Mouse (Mus musculus): Measurements from ENCODE around the gene Ramp1. TPM values are rescaled to one million over a fixed set of nuclear protein-coding genes. Genes with fewer than 3 reads are reported as not detected.

Gene Ramp1
- total and polyA plus RNA-seq, 3 experiments = 4.5 to 20.2 (median 5.8) TPM

- H3K79me2 ChIP-seq (replicated peaks; ENCODE audit: control insufficient read depth, insufficient read depth, low read length) = no peaks in the 10 kb centered on the region
- WGBS = 52% methylated on average over 6 of the region's 6 CpGs
- peaks cover 23% of the 10 kb centered on the region for H3K4me1 ChIP-seq (ENCODE audit: control insufficient read depth, insufficient read depth, low read length)
- H3K27me3 ChIP-seq (ENCODE audit: control insufficient read depth, insufficient read depth, low read length) = no peaks in the 10 kb centered on the region
- H3K36me3 ChIP-seq (ENCODE audit: control insufficient read depth, insufficient read depth, low read length) = no peaks in the 10 kb centered on the region
- intact Hi-C loops (cut with DNase I) = no loop called here
- no peak overlapping the region for H3K4me3 ChIP-seq
- TF ChIP-seq CTCF (IDR thresholded peaks at IDR 0.05) (no peak), EP300 (IDR thresholded peaks at IDR 0.05; ENCODE audit: insufficient read depth, low read depth, low read length) (0 out of 2 replicates have a peak, but pooled peaks have one; percentile 40), POLR2A (IDR thresholded peaks at IDR 0.05; ENCODE audit: insufficient read depth, low read depth, low read length) (no peak)
- H3K9ac ChIP-seq (ENCODE audit: low read depth, low read length) = no peak overlapping the region
- DNase-seq = peak; percentile 49 to 68
- H3K27ac ChIP-seq = peak overlapping the region; percentile 86
Observed at GRCm38 (mm10) chr1:91209343-91209742, 29.7 kb downstream of the Ramp1 start.

DNA sequence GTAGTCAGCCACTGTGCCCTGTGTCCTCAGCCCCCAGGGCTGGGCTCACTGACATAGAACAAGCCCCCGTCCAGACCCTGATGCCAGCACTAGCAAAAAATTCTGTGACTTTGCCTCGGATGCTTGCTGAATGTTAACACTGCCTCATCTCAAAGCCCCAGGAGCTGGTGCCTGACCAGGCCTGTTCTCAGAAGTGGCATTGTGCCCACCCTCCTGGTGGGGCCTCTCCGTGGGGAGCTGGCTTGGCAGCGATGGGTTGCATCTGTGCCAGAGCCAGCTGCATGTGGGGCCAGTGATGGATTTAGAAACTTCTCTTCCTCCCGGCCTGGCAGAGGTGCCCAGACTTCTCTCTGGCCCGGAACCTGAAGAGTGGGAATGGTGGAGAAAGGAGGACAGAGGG is 30.2 kb downstream of the Ramp1 start:
- Histone ChIP-seq H3K9ac (ENCODE audit: low read depth, low read length) (no peak overlapping the region), H3K36me3 (ENCODE audit: control insufficient read depth, insufficient read depth, low read length) (no peaks in the 10 kb centered on the region), H3K4me3 (no peak overlapping the region), H3K27ac (peak overlapping the region; percentile 86), H3K27me3 (ENCODE audit: control insufficient read depth, insufficient read depth, low read length) (no peaks in the 10 kb centered on the region), H3K4me1 (ENCODE audit: control insufficient read depth, insufficient read depth, low read length) (peaks cover 23% of the 10 kb centered on the region), H3K79me2 (replicated peaks; ENCODE audit: control insufficient read depth, insufficient read depth, low read length) (no peaks in the 10 kb centered on the region)
- peak; percentile 75 to 86 for DNase-seq
- WGBS = 38% methylated on average over 6 of the region's 6 CpGs
- intact Hi-C loops (cut with DNase I) = loop anchor here (2.0 kb wide), 1 partner anchor 105 kb away; no protein-coding TSS in a partner anchor
- TF ChIP-seq POLR2A (IDR thresholded peaks at IDR 0.05; ENCODE audit: insufficient read depth, low read depth, low read length) = no peak
- 0 out of 2 replicates have a peak, but pooled peaks have one; percentile 18 for TF ChIP-seq EP300 (IDR thresholded peaks at IDR 0.05; ENCODE audit: insufficient read depth, low read depth, low read length)

DNA sequence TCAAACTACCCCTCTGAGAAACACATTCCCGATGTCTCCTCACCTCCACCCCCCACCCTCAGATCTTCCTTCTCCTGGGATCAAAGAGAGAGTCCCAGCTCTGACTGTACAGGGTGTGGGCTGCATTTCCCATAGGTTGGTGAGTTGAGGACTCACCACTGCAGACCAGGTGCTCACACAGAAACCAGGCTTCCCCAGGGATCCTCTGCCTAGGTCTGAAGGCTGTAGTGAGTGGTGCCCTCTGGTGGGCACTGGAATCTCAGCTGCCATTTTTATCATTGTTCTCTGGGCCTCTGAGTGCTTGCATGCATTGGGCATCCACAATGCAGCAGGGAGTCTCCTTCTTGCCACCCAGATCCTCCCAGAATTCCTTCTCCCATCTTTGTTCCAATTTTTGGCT is 31.5 kb downstream of the Ramp1 start:
- Histone ChIP-seq H3K9ac (ENCODE audit: low read depth, low read length) (no peak overlapping the region), H3K4me1 (ENCODE audit: control insufficient read depth, insufficient read depth, low read length) (peaks cover 29% of the 10 kb centered on the region), H3K36me3 (ENCODE audit: control insufficient read depth, insufficient read depth, low read length) (no peaks in the 10 kb centered on the region), H3K79me2 (replicated peaks; ENCODE audit: control insufficient read depth, insufficient read depth, low read length) (no peaks in the 10 kb centered on the region), H3K27me3 (ENCODE audit: control insufficient read depth, insufficient read depth, low read length) (no peaks in the 10 kb centered on the region), H3K4me3 (no peak overlapping the region), H3K27ac (peak overlapping the region; percentile 31; the same call in 1 of the 2 replicates)
- intact Hi-C loops (cut with DNase I) = loop anchor here (1.0 to 2.0 kb wide), 2 partner anchors 32 to 106 kb away; partner anchors contain the start of gene Ramp1
- TF ChIP-seq EP300 (IDR thresholded peaks at IDR 0.05; ENCODE audit: insufficient read depth, low read depth, low read length) (no peak; the same call in 1 of the 2 replicates), CTCF (IDR thresholded peaks at IDR 0.05) (peak; percentile 77)
- peak; percentile 54 to 60 for DNase-seq
- WGBS = 82% methylated on average over 1 of the region's 1 CpGs

- 31% methylated on average over 7 of the region's 7 CpGs for WGBS
- Histone ChIP-seq H3K27me3 (ENCODE audit: control insufficient read depth, insufficient read depth, low read length) (no peaks in the 10 kb centered on the region), H3K9ac (ENCODE audit: low read depth, low read length) (no peak overlapping the region), H3K27ac (peak overlapping the region; percentile 31), H3K36me3 (ENCODE audit: control insufficient read depth, insufficient read depth, low read length) (no peaks in the 10 kb centered on the region), H3K4me3 (no peak overlapping the region), H3K4me1 (ENCODE audit: control insufficient read depth, insufficient read depth, low read length) (peaks cover 33% of the 10 kb centered on the region), H3K79me2 (replicated peaks; ENCODE audit: control insufficient read depth, insufficient read depth, low read length) (no peaks in the 10 kb centered on the region)
- peak; percentile 42 to 53 for DNase-seq
- TF ChIP-seq EP300 (IDR thresholded peaks at IDR 0.05; ENCODE audit: insufficient read depth, low read depth, low read length) (0 out of 2 replicates have a peak, but pooled peaks have one; percentile 24), POLR2A (IDR thresholded peaks at IDR 0.05; ENCODE audit: insufficient read depth, low read depth, low read length) (no peak), CTCF (IDR thresholded peaks at IDR 0.05) (no peak)
- intact Hi-C loops (cut with DNase I) = loop anchor here (1.0 to 2.0 kb wide), 2 partner anchors 32 to 107 kb away; partner anchors contain the start of gene Ramp1
Observed at GRCm38 (mm10) chr1:91211591-91212008, 32.0 kb downstream of the Ramp1 start.

- H3K9ac ChIP-seq (ENCODE audit: low read depth, low read length) = no peak overlapping the region
- H3K4me3 ChIP-seq = no peak overlapping the region
- H3K4me1 ChIP-seq (ENCODE audit: control insufficient read depth, insufficient read depth, low read length) = peaks cover 23% of the 10 kb centered on the region
- 64% methylated on average over 1 of the region's 1 CpGs for WGBS
- no peaks in the 10 kb centered on the region for H3K27me3 ChIP-seq (ENCODE audit: control insufficient read depth, insufficient read depth, low read length)
- no peak for TF ChIP-seq CTCF (IDR thresholded peaks at IDR 0.05)
- no peak for TF ChIP-seq POLR2A (IDR thresholded peaks at IDR 0.05; ENCODE audit: insufficient read depth, low read depth, low read length)
- no peak for TF ChIP-seq EP300 (IDR thresholded peaks at IDR 0.05; ENCODE audit: insufficient read depth, low read depth, low read length)
- H3K27ac ChIP-seq = no peak overlapping the region
- no peaks in the 10 kb centered on the region for H3K36me3 ChIP-seq (ENCODE audit: control insufficient read depth, insufficient read depth, low read length)
- no peaks in the 10 kb centered on the region for H3K79me2 ChIP-seq (replicated peaks; ENCODE audit: control insufficient read depth, insufficient read depth, low read length)
- no peak for DNase-seq
- intact Hi-C loops (cut with DNase I) = no loop called here
Observed at GRCm38 (mm10) chr1:91215264-91215663, 35.6 kb downstream of the Ramp1 start.

DNA sequence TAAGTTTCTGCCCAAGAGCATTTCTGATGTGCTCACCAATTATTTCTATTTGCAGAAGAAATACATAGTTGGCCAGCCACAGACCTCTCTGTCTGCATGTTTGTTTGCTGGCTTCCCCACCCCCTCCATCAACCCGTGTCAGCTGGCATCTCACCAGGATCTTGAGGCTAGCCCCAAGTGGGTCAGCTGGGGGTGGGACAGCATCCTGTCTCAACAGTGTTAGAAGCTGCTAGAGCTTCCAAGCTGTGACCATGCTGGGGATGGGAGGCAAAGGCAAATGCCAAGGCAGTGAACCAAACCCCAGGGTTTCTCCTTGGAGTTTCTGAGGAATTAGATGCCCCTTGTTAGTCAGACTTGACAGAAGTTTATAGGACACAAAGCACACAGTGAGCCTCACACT is 36.4 kb downstream of the Ramp1 start:
- H3K27ac ChIP-seq = peak overlapping the region; percentile 79
- peaks cover 19% of the 10 kb centered on the region for H3K4me1 ChIP-seq (ENCODE audit: control insufficient read depth, insufficient read depth, low read length)
- no peaks in the 10 kb centered on the region for H3K27me3 ChIP-seq (ENCODE audit: control insufficient read depth, insufficient read depth, low read length)
- TF ChIP-seq POLR2A (IDR thresholded peaks at IDR 0.05; ENCODE audit: insufficient read depth, low read depth, low read length) = no peak
- no peak for TF ChIP-seq CTCF (IDR thresholded peaks at IDR 0.05)
- TF ChIP-seq EP300 (IDR thresholded peaks at IDR 0.05; ENCODE audit: insufficient read depth, low read depth, low read length) = no peak
- 2% methylated on average over 1 of the region's 1 CpGs for WGBS
- intact Hi-C loops (cut with DNase I) = loop anchor here (2.0 kb wide), 1 partner anchor 23 kb away; no protein-coding TSS in a partner anchor
- no peaks in the 10 kb centered on the region for H3K79me2 ChIP-seq (replicated peaks; ENCODE audit: control insufficient read depth, insufficient read depth, low read length)
- no peak overlapping the region for H3K4me3 ChIP-seq
- H3K36me3 ChIP-seq (ENCODE audit: control insufficient read depth, insufficient read depth, low read length) = no peaks in the 10 kb centered on the region
- H3K9ac ChIP-seq (ENCODE audit: low read depth, low read length) = no peak overlapping the region
- DNase-seq = no peak

Measured in heart, adult 2 months (tissue).